Mouse (Mus musculus) MEL (cell line): ENCODE measurements around the gene Rora. TPM values are rescaled to one million over a fixed set of nuclear protein-coding genes. Genes with fewer than 3 reads are reported as not detected.

Experiments
- DNase-seq: peaks from one replicate; pipeline ENCODE4 v3.0.0; 2011; ENCODE audit warnings: low read depth, low spot score
- H3K27ac ChIP-seq: 2 replicates; pipeline ENCODE4 v1.5.1; 2012; ENCODE audit warnings: low read depth, mild to moderate bottlenecking, control low read depth, low read length, moderate library complexity; ENCODE audit not compliant: control insufficient read depth
- H3K27me3 ChIP-seq, 2 experiments: fragments of 150-350 bp in 1 of 2; sonication (generic) in 1 of 2; 2 replicates each; pipeline ENCODE4 v1.6.1; 2012; ENCODE audit warnings: low read length in 2 of 2, mild to moderate bottlenecking in 2 of 2, improper control_type of control experiment in 1 of 2, moderate library complexity in 1 of 2; ENCODE audit not compliant: insufficient read depth in 2 of 2, control insufficient read depth in 1 of 2
- H3K36me3 ChIP-seq, 2 experiments: 2 replicates each; pipeline ENCODE4 v1.6.1; 2012 to 2014; ENCODE audit warnings: low read length in 2 of 2, improper control_type of control experiment in 1 of 2, inconsistent platforms in 1 of 2, mild to moderate bottlenecking in 1 of 2; ENCODE audit not compliant: insufficient read depth in 2 of 2, control insufficient read depth in 1 of 2
- H3K4me1 ChIP-seq, 2 experiments: fragments of 150-350 bp in 1 of 2; sonication (generic) in 1 of 2; 2 replicates each; pipeline ENCODE4 v1.6.1; 2012; ENCODE audit warnings: low read length in 2 of 2, improper control_type of control experiment in 1 of 2, mild to moderate bottlenecking in 1 of 2; ENCODE audit not compliant: insufficient read depth in 2 of 2, control insufficient read depth in 1 of 2
- H3K4me3 ChIP-seq, 2 experiments: fragments of 150-350 bp in 1 of 2; sonication (generic) in 1 of 2; 2 replicates each; pipeline ENCODE4 v1.5.1; 2012; ENCODE audit warnings: low read depth in 2 of 2, low read length in 2 of 2, mild to moderate bottlenecking in 2 of 2, moderate library complexity in 2 of 2, control low read depth in 1 of 2, improper control_type of control experiment in 1 of 2; ENCODE audit not compliant: control insufficient read depth in 1 of 2, insufficient read depth in 1 of 2
- H3K79me2 ChIP-seq: 2 replicates; pipeline ENCODE4 v1.6.1; 2012; ENCODE audit warnings: mild to moderate bottlenecking, low read length, moderate library complexity; ENCODE audit not compliant: control insufficient read depth, poor library complexity, insufficient read depth
- H3K9ac ChIP-seq: 2 replicates; pipeline ENCODE4 v1.6.1; 2012; ENCODE audit warnings: low read depth, mild to moderate bottlenecking, control low read depth, low read length, moderate library complexity; ENCODE audit not compliant: control insufficient read depth, poor library complexity, severe bottlenecking
- H3K9me3 ChIP-seq: fragments of 150-350 bp; sonication (generic); replicated peaks from 2 replicates; pipeline ENCODE4 v1.6.1; 2012; ENCODE audit warnings: mild to moderate bottlenecking, low read length, improper control_type of control experiment, moderate library complexity; ENCODE audit not compliant: insufficient read depth
- BHLHE40 ChIP-seq: IDR thresholded peaks from 2 replicates; pipeline ENCODE4 v1.6.1; 2012; ENCODE audit warnings: low read depth, mild to moderate bottlenecking, inconsistent platforms, low read length, improper control_type of control experiment, borderline replicate concordance
- CHD1 ChIP-seq: IDR thresholded peaks from 2 replicates; pipeline ENCODE4 v1.6.1; 2012; ENCODE audit warnings: low read depth, mild to moderate bottlenecking, inconsistent platforms, low read length, improper control_type of control experiment
- CTCF ChIP-seq, 3 experiments: IDR thresholded peaks in 2 of 3; conservative IDR thresholded peaks in 1 of 3; 2 replicates each; pipeline ENCODE4 v1.5.1; 2011 to 2012; ENCODE audit warnings: low read length in 3 of 3, low read depth in 2 of 3, mild to moderate bottlenecking in 2 of 3, improper control_type of control experiment in 1 of 3, inconsistent platforms in 1 of 3, mixed read lengths in 1 of 3, moderate library complexity in 1 of 3; ENCODE audit not compliant: control insufficient read depth in 1 of 3, insufficient read depth in 1 of 3, poor library complexity in 1 of 3, severe bottlenecking in 1 of 3
- E2F4 ChIP-seq: IDR thresholded peaks from 2 replicates; pipeline ENCODE4 v1.6.1; 2011; ENCODE audit warnings: low read depth, low read length, improper control_type of control experiment, borderline replicate concordance
- ELF1 ChIP-seq: IDR thresholded peaks from 2 replicates; pipeline ENCODE4 v1.6.1; 2014; ENCODE audit warnings: low read depth, mild to moderate bottlenecking, inconsistent platforms, low read length, improper control_type of control experiment, moderate library complexity
- EP300 ChIP-seq, 2 experiments: IDR thresholded peaks; 2 replicates each; pipeline ENCODE4 v1.6.1; 2011; ENCODE audit warnings: improper control_type of control experiment in 2 of 2, low read length in 2 of 2, low read depth in 1 of 2, mild to moderate bottlenecking in 1 of 2
- ETS1 ChIP-seq: IDR thresholded peaks from 2 replicates; pipeline ENCODE4 v1.6.1; 2012; ENCODE audit warnings: low read depth, mild to moderate bottlenecking, inconsistent platforms, low read length, improper control_type of control experiment, moderate library complexity
- JUND ChIP-seq: IDR thresholded peaks from 2 replicates; pipeline ENCODE4 v1.6.1; 2011; ENCODE audit warnings: low read depth, mild to moderate bottlenecking, improper control_type of control experiment, low read length
- KAT2A ChIP-seq: conservative IDR thresholded peaks from 2 replicates; pipeline ENCODE4 v1.6.1; 2012; ENCODE audit warnings: low read depth, low read length, improper control_type of control experiment, inconsistent platforms
- MAFK ChIP-seq: IDR thresholded peaks from 2 replicates; pipeline ENCODE4 v1.6.1; 2011; ENCODE audit warnings: low read depth, mild to moderate bottlenecking, low read length, improper control_type of control experiment, borderline replicate concordance
- MAZ ChIP-seq: IDR thresholded peaks from 2 replicates; pipeline ENCODE4 v1.6.1; 2012; ENCODE audit warnings: low read depth, mild to moderate bottlenecking, inconsistent platforms, low read length, improper control_type of control experiment
- MEF2A ChIP-seq: IDR thresholded peaks from 2 replicates; pipeline ENCODE4 v1.6.1; 2014; ENCODE audit warnings: low read depth, mild to moderate bottlenecking, inconsistent platforms, low read length, improper control_type of control experiment; ENCODE audit not compliant: poor library complexity, insufficient replicate concordance, severe bottlenecking; ENCODE audit errors: extremely low read depth
- MYB ChIP-seq: IDR thresholded peaks from 2 replicates; pipeline ENCODE4 v1.6.1; 2011; ENCODE audit warnings: mild to moderate bottlenecking, low read depth, low read length, improper control_type of control experiment
- NELFE ChIP-seq: IDR thresholded peaks from 2 replicates; pipeline ENCODE4 v1.6.1; 2011; ENCODE audit warnings: low read depth, low read length, improper control_type of control experiment
- NRF1 ChIP-seq: IDR thresholded peaks from 2 replicates; pipeline ENCODE4 v1.6.1; 2014; ENCODE audit warnings: low read depth, mild to moderate bottlenecking, inconsistent platforms, low read length, improper control_type of control experiment, moderate library complexity; ENCODE audit not compliant: poor library complexity, insufficient read depth, severe bottlenecking
- POLR2A ChIP-seq, 2 experiments: IDR thresholded peaks; 2 replicates each; pipeline ENCODE4 v1.6.1; 2011 to 2012; ENCODE audit warnings: low read length in 2 of 2, mild to moderate bottlenecking in 2 of 2, control low read depth in 1 of 2, improper control_type of control experiment in 1 of 2, low read depth in 1 of 2, moderate library complexity in 1 of 2; ENCODE audit not compliant: control insufficient read depth in 1 of 2, insufficient read depth in 1 of 2, poor library complexity in 1 of 2
- POLR2AphosphoS2 ChIP-seq: IDR thresholded peaks from 2 replicates; pipeline ENCODE4 v1.6.1; 2011; ENCODE audit warnings: low read length, improper control_type of control experiment
- POLR2AphosphoS5 ChIP-seq: IDR thresholded peaks from 2 replicates; pipeline ENCODE4 v1.6.1; 2012; ENCODE audit warnings: low read depth, borderline replicate concordance, mild to moderate bottlenecking, inconsistent platforms, low read length, moderate library complexity, mixed read lengths
- RAD21 ChIP-seq: IDR thresholded peaks from 2 replicates; pipeline ENCODE4 v1.6.1; 2011; ENCODE audit warnings: mild to moderate bottlenecking, low read depth, low read length, improper control_type of control experiment
- RCOR1 ChIP-seq: IDR thresholded peaks from 2 replicates; pipeline ENCODE4 v1.6.1; 2012; ENCODE audit warnings: low read depth, mild to moderate bottlenecking, inconsistent platforms, low read length, improper control_type of control experiment
- SIN3A ChIP-seq: IDR thresholded peaks from 2 replicates; pipeline ENCODE4 v1.6.1; 2012; ENCODE audit warnings: low read length, improper control_type of control experiment, inconsistent platforms
- TAL1 ChIP-seq: IDR thresholded peaks from 2 replicates; pipeline ENCODE4 v1.6.1; 2012; ENCODE audit warnings: mild to moderate bottlenecking, inconsistent platforms, low read length, moderate library complexity, mixed read lengths
- TBP ChIP-seq: IDR thresholded peaks from 2 replicates; pipeline ENCODE4 v1.8.0; 2011; ENCODE audit warnings: low read depth, low read length, improper control_type of control experiment
- TCF12 ChIP-seq: IDR thresholded peaks from 2 replicates; pipeline ENCODE4 v1.6.1; 2014; ENCODE audit warnings: low read depth, mild to moderate bottlenecking, inconsistent platforms, low read length, improper control_type of control experiment, moderate library complexity
- UBTF ChIP-seq: IDR thresholded peaks from 2 replicates; pipeline ENCODE4 v1.6.1; 2012; ENCODE audit warnings: low read depth, mild to moderate bottlenecking, inconsistent platforms, low read length, improper control_type of control experiment, moderate library complexity, borderline replicate concordance; ENCODE audit not compliant: insufficient read depth
- USF2 ChIP-seq, 2 experiments: IDR thresholded peaks; 2 replicates each; pipeline ENCODE4 v1.6.1; 2011 to 2012; ENCODE audit warnings: improper control_type of control experiment in 2 of 2, low read length in 2 of 2, borderline replicate concordance in 1 of 2, inconsistent platforms in 1 of 2, low read depth in 1 of 2, mild to moderate bottlenecking in 1 of 2; ENCODE audit not compliant: insufficient read depth in 1 of 2
- ZKSCAN1 ChIP-seq: IDR thresholded peaks from 2 replicates; pipeline ENCODE4 v1.6.1; 2012; ENCODE audit warnings: low read depth, mild to moderate bottlenecking, inconsistent platforms, low read length, improper control_type of control experiment, moderate library complexity
- ZNF384 ChIP-seq: IDR thresholded peaks from 2 replicates; pipeline ENCODE4 v1.6.1; 2012; ENCODE audit warnings: low read depth, mild to moderate bottlenecking, inconsistent platforms, low read length, improper control_type of control experiment
- polyA plus RNA-seq, 2 experiments: library from polyadenylated mRNA; stranded (reverse) in 1 of 2; unstranded in 1 of 2; fragments of >175 nt in 1 of 2; fragments of >200 nt in 1 of 2; gene quantifications; 2 replicates each; pipeline versions ENCODE4 v1.2.1 to v1.2.4; 2012; ENCODE audit warnings: low replicate concordance in 2 of 2, low read depth in 1 of 2; ENCODE audit not compliant: insufficient read length in 2 of 2, insufficient read depth in 1 of 2, missing spikeins in 1 of 2
- total RNA-seq: library from RNA; depleted of rRNA; stranded (reverse); fragments of 300-350 nt; gene quantifications from 2 replicates; pipeline ENCODE4 v1.2.3, GENCODE M21; 2012

Rora gene
- total and polyA plus RNA-seq, 3 experiments: not detected

DNA sequence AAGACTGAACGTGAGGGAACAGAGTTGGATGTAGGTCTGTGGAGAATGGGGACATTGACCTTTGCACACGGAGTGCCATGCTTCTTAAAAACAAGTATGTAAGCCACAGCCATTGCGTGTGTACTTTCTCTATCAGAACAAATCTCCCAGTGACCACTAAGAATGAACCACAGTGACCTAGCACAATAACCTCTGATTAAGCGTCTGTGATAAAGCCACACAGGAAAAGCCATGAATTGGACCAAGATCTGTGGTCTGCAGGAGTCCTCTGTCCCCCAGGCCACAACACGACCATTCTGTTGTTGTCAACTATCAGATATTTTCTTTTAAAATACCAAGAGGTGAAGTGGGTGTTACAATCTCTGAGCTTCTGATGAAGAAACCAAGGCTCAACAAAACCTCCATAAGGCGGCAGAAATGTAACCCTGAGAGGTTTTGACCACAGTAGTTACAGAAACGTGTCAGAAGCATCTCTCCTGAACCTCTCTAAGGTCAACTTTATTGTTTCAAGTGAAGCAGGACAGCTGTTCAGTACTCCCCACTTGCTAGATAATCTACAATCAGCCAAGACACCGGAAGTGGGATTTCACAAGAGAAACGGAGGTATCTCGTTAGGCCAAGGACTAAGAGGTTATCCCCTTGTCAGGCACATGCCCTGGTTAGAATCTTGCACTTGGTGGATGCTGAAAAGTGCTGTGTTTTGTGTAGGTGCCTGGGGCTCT lies 666.5 kb downstream of the Rora start:
- Histone ChIP-seq H3K4me1 (no peaks in the 10 kb centered on the region), H3K36me3 (no peaks in the 10 kb centered on the region), H3K27me3 (no peaks in the 10 kb centered on the region), H3K9ac (no peak overlapping the region), H3K4me3 (no peak overlapping the region), H3K9me3 (no peaks in the 10 kb centered on the region), H3K27ac (no peak overlapping the region), H3K79me2 (no peaks in the 10 kb centered on the region)
- TF ChIP-seq ELF1 (no peak), TBP (no peak), KAT2A (no peak), BHLHE40 (no peak), CTCF (IDR thresholded peaks at IDR 0.05 in 2 of 3, conservative IDR thresholded peaks at IDR 0.05 in 1 of 3; ENCODE audit: control insufficient read depth in 1 of 3, insufficient read depth in 1 of 3, low read depth in 2 of 3, low read length in 3 of 3, poor library complexity in 1 of 3, severe bottlenecking in 1 of 3) (no peak), RCOR1 (no peak), NRF1 (no peak), USF2 (IDR thresholded peaks at IDR 0.05; ENCODE audit: borderline replicate concordance in 1 of 2, insufficient read depth in 1 of 2, low read depth in 1 of 2, low read length in 2 of 2) (no peak), POLR2AphosphoS2 (no peak), TCF12 (no peak), CHD1 (no peak), JUND (no peak)
- DNase-seq: no peak

GRCm38 (mm10) chr9:69320635-69321027 lies 667.0 kb downstream of the Rora start:
- no peak overlapping the region for H3K4me3 ChIP-seq
- TF ChIP-seq E2F4: no peak
- TF ChIP-seq ZNF384: no peak
- TF ChIP-seq ZKSCAN1: no peak
- TF ChIP-seq NRF1: no peak
- no peak for TF ChIP-seq EP300 (IDR thresholded peaks at IDR 0.05; ENCODE audit: low read depth in 1 of 2, low read length in 2 of 2)
- no peak for TF ChIP-seq POLR2AphosphoS5
- no peak for TF ChIP-seq POLR2A (IDR thresholded peaks at IDR 0.05; ENCODE audit: control insufficient read depth in 1 of 2, insufficient read depth in 1 of 2, low read depth in 1 of 2, low read length in 2 of 2, poor library complexity in 1 of 2)
- TF ChIP-seq SIN3A: no peak
- no peak for TF ChIP-seq ETS1
- TF ChIP-seq MYB: no peak
- no peak for TF ChIP-seq UBTF
- no peak for TF ChIP-seq RAD21
- no peak for TF ChIP-seq MAFK
- TF ChIP-seq TAL1: no peak
- no peak for TF ChIP-seq CHD1
- TF ChIP-seq MEF2A: no peak
- no peak for TF ChIP-seq TBP
- TF ChIP-seq MAZ: no peak
- no peak for TF ChIP-seq NELFE

More at GRCm38 (mm10) chr9:69320635-69321027, 667.0 kb downstream of the Rora start:
- no peaks in the 10 kb centered on the region for H3K27me3 ChIP-seq
- H3K9me3 ChIP-seq: no peaks in the 10 kb centered on the region
- no peak overlapping the region for H3K27ac ChIP-seq
- DNase-seq: no peak
- no peaks in the 10 kb centered on the region for H3K79me2 ChIP-seq
- H3K4me1 ChIP-seq: no peaks in the 10 kb centered on the region
- H3K36me3 ChIP-seq: no peaks in the 10 kb centered on the region
- no peak overlapping the region for H3K9ac ChIP-seq
